Mouse (Mus musculus): ENCODE results near the gene Crabp1. TPM values are rescaled to one million over a fixed set of nuclear protein-coding genes. Genes with fewer than 3 reads are reported as not detected.

The Crabp1 gene
- total RNA-seq, 2 experiments from 2014 or later: 2.4 to 3.8 TPM

Other genes with a start within 250 kb of the Crabp1 start
- gene Sh2d7, start 225.8 kb upstream of the Crabp1 start, total RNA-seq (2021): not detected
- 10 to 100 TPM; 10.4 to 12.2 TPM for gene Cib2, start 204.5 kb upstream of the Crabp1 start, total RNA-seq (2021)
- gene Idh3a, start 178.4 kb upstream of the Crabp1 start, total RNA-seq (2021): 100 to 1,000 TPM; 193 to 223 TPM
- gene Acsbg1, start 102.9 kb upstream of the Crabp1 start, total RNA-seq (2021): 100 to 1,000 TPM; 288 to 304 TPM
- gene Dnaja4, start 65.9 kb upstream of the Crabp1 start, total RNA-seq (2021): 10 to 100 TPM; 10.4 to 12.3 TPM
- gene Wdr61, start 30.2 kb upstream of the Crabp1 start, total RNA-seq (2021): 10 to 100 TPM; 81.2 to 81.3 TPM
- gene Ireb2, start 99.0 kb downstream of the Crabp1 start, total RNA-seq (2021): 10 to 100 TPM; 65.8 to 68.0 TPM
- 1 to 10 TPM; 5.7 to 6.3 TPM for gene Hykk, start 152.5 kb downstream of the Crabp1 start, total RNA-seq (2021)
- 100 to 1,000 TPM; 187 to 197 TPM for gene Psma4, start 186.0 kb downstream of the Crabp1 start, total RNA-seq (2021)
- under 1 TPM in 1 of 2 experiments, not detected in 1; 0.53 TPM for gene AY074887, start 186.2 kb downstream of the Crabp1 start, total RNA-seq (2021)
- 1 to 10 TPM; 2.4 to 3.5 TPM for gene Chrna5, start 216.1 kb downstream of the Crabp1 start, total RNA-seq (2021)

Measured in adrenal gland, postnatal 4 days (tissue).